Mouse (Mus musculus) skeletal muscle tissue, adult 2 months (tissue): ENCODE measurements around the gene Gm9964.
"Not testable (repeated sequence)": the region's sequence is repeated elsewhere in the genome, so short reads cannot be mapped to it uniquely, and the experiment has no call there.

ENCODE experiments used
- DNase-seq: peaks from one replicate; pipeline ENCODE4 v3.0.0-alpha.2; 2012; ENCODE audit warnings: low read depth, low spot score

Gene Gm9964

DNA sequence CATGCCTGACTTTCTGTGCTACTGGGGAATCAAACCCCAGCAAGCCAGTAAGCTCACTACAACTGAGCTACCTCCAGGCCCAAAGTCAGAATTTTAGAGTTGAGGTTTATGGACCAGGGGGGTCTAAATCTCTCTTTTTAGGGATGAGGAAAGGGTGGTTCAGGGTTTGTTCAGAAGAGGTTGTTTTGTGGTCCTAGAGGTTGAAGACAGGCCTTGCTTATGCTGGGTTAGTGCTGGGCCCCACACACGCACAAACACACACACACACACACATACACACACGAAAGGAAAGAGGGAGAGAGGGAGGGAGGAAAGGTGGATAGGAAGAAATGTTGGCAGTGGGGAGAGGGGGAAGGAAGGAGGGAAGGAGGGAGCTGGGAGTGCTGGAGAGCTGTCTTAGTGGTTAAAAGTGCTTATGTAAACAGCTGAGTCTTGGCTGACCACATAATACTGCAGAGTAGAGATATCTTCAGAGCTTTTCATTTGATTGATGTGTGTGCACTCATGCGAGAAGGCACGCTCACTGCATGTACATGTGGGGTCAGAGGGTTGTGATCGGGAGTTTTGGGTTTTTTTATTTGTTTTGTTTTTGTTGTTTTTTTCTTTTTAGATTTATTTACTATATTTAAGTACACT, at the start of gene Gm9964:
Gm9964 (minus strand) TSS at position 51 of the 636 bp plus-strand sequence.
- no peak for DNase-seq

DNA sequence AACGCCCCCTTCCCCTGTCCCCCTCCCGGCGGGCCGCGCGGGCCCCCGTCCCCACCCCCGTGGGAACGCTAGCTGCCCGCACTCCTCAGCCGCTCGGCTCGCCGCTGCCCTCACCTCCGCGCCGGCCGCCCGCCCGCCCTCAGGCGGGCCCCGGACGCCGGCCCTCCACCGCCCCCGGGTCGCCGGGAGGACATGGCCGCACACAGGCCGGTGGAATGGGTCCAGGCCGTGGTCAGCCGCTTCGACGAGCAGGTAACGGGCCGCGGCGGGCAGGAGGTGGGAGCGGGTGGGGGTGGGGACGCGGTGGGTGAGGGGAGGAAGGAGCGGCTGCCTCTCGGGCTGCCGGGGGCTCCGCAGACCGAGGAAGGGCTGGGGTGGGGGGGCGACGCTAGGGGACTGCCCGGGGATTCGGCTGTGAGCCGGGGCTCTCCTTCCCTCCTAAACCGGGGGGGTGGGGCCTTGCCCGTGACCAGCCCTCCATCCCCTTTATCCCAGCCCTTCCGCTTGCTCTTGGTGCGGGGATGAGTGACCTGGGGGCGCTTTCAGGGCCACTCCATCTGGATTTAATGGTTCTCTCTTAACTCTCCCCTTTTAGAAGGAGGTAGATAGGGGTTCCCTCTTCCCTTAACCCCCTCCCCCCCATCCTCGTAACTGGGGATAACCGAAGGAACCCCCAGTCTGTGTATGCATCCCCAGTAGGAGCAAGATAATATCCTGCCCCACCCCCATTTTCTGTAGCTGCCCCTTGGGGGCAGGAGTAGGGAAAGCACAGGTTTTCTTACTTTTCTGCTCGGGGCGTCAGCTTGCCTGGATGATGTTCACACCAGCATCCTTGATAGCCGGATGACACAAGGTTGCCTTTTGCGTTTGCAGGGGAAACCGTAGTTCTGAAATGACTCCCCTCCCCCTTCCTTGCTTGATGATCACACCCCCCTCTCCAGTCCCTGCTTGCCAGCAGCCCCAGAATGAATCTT, 43.4 kb upstream of the Gm9964 start:
- DNase-seq = no peak

DNA sequence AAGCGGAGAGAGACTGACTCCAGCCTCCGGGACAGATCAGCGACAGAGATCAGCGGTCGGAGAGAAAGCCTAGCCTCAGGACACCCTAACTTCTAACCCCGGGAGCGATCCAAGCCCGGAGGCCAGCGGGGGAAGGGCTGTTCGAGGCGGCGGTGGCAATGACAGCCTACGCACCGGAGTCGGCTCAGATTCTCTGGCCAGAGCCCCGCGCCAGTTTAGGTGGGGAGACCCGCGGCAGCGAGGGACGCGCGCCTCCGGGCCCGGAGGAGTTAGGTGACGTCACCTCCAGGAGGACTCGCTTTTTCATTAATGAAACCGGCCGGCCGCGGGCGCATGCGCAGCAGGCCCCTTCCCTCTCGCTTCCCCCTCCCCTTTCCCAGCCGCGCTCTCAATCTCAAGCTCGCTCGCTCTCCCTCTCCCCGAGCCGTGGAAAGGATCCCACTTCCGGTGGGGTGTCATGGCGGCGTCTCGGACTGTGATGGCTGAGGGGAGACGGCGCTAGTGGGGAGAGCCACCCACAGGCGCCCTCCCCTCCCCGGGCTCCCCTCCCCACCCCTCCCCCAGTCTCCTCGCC, 42.6 kb upstream of the Gm9964 start, which contains the start of gene Nf1:
Nf1 (plus strand) TSS at position 460 of the 574 bp plus-strand sequence.
- DNase-seq = peak; percentile 95

DNA sequence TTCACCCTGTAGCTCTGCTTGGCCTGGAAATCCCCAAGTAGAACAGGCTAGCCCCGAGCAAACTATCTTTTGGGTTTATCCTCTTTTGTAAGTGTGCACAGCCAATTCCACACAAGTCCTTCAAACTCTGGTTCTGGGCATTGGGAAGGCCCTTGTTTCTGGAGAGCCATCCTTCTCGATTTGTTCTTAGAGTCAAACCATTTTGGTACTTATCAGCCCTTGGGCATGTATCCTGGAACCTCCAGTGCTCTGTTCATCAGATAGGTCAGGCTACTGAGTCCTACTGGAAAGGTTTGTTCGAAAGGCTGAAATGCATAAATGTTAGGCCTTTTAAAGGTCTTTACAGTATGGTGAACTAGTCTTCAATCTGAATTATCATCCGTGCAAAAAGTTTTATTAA, 41.9 kb upstream of the Gm9964 start:
- DNase-seq = no peak

DNA sequence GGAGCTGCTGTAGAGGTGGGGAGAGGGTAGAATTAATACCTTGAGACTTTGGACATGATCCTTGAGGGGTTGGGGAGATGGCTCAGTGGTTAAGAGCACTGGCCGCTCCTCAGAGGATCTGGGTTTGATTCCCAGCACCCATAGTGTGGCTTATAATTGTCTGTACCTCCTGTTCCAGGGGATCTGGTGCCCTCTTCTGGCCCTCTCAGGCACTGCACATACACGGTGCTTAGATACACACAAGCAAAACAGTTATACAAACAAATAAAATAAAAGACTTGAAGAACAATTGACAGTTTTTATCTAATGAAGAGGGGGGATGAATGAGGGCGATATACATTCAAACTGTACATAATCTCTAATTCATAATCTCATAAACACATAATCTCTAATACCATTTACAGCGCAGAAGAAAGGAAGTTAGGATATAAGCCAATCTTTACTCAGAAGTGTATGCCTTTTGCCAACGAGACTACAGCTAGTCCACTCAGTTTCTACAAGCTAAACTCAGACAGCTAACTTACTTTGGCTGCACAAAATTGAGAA, 40.1 kb upstream of the Gm9964 start:
- DNase-seq = no peak

DNA sequence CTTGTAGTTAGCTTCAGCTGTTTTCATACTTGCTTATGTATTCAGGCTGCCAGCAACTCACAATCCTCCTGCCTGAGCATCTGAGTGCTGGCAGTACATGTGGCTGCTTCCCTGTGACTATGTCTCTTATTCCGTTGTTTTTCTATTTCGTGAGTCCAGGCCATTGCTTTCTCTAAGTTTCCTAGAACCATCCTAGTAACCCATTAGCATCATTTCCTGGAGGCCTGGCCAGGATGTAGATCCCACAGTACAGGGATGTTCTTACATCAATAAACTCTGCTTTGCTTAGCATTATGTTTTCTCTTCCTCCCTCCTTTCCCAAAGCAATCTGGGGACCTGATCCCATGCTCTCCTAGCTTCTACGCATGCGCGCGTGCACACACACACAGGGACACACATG, 38.4 kb upstream of the Gm9964 start:
- DNase-seq = no peak

DNA sequence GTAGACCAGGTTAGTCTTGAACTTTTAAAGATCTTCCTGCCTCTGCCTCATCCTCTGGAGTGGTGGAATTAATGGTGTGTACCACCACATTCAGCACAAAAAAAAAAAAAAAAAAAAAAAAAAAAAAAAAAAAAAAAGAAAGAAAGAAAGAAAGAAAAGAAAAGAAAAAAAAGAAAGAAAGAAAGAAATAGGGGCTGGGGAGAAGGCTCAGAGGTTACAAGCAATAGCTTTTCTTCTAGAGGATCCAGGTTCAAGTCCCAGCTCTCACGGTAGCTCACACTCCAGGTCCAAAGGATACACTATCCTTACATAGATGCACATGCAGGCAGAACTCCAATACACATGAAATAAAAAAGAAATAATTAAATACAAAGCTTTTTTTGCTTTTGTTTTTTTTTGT, 32.9 kb upstream of the Gm9964 start:
- no peak for DNase-seq

DNA sequence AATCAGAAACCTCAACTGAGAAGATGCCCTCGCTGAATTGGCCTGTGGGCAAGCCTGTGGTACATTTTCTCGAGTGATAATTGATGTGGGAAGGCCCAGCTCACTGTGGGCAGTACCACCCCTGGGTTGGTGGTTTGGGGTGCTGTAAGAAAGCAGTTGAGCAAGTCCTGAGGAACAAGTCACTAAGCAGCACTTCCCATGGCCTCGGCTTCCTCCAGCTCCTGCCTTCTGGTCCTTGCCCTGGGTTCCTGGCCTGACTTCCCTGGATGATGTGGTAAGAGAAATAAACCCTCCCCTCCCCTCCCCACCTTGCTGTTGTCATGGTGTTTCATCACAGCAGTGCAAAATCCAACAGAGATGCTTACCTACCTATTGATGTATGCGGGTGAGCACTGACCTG, 31.4 kb upstream of the Gm9964 start:
- no peak for DNase-seq

DNA sequence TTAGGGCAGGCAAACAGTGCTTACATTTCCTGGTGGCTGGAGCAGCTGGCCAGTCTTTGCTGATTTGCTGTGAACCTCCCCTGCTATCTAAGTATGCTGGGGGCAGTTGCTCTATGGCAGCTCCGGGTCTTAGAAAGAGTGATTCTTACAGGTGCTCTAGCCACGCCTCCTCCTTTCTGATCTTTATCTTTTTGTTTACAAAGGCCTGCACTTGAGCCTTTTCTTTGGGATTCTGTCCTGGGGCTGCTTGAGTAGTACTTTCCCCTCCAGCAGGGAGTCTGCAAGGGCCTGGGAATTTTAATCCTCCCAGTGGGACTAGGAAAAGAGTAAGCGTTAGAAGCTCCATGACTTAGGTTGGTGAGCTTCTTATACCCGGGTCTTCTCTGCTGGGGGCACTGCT, 30.4 kb upstream of the Gm9964 start:
- no peak for DNase-seq

DNA sequence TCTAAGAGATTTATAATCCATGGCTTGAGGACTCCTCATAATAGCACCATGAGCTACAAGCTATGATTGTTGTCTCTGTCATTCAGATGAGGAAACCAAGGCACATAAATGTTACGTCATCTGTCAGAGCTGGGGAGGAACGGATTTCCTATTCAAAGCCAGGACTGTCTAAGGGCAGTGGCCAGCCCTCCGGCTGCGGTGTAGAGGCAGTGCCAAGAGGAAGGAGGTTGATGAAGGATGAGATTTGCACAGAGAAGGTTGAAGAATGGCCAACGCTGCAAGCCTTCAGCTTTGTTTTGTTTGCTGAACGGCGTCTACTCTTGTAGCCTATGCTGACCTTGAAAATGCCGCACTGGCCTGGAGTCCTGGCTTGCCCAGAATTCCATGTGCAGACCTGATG, 29.0 kb upstream of the Gm9964 start:
- no peak for DNase-seq

DNA sequence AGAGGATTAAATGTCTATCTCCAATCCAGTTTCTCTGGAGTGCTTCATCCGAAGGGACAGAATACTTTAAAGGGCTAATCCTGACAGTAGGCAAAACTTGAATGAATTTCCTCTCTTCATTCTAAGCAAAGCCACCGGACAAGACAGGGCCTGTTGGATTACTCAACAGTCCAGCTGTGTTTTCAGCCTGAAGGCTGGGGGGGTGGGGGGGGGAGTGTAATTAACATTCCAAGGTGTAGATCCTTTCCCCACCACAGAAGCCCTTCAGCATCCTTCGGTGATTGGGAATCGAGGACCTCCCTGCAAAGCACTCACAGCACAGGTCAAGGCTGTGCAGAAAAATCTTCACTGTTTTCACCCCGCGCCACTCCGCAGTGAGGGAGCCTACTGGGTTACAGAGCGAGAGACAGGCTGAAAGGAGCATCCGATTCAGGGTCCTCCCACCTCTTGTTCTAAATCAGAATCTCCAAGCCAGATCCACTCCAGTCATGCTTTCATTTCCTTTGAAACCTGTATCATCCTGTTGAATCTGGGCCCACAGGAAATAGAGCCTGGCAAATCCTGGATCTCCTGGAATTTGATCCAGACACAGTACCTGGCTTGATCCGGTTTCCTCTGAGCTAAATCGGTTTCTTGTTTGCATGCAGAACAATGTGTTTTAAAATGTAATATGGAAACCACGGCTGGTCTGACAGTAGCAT, 27.4 kb upstream of the Gm9964 start:
- no peak for DNase-seq

DNA sequence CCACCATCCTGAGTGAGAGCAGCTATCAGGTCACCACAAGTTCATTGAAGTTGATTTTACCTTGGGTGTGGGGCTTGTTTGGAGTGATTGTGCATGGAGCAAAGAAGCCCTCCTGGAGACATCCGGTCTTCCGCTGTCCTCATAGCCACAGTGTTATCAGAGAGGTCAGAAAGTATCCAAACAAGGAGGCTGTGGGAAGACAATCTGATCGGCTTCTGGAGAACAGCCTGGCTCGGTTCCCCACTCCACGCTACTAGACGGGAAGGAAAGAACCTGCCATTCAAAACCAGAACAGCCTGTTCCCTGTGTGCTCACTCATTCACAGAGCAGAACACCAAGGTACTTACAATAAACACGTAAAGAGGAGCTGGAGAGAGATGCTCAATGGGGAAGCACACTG, 23.1 kb upstream of the Gm9964 start:
- no peak for DNase-seq

DNA sequence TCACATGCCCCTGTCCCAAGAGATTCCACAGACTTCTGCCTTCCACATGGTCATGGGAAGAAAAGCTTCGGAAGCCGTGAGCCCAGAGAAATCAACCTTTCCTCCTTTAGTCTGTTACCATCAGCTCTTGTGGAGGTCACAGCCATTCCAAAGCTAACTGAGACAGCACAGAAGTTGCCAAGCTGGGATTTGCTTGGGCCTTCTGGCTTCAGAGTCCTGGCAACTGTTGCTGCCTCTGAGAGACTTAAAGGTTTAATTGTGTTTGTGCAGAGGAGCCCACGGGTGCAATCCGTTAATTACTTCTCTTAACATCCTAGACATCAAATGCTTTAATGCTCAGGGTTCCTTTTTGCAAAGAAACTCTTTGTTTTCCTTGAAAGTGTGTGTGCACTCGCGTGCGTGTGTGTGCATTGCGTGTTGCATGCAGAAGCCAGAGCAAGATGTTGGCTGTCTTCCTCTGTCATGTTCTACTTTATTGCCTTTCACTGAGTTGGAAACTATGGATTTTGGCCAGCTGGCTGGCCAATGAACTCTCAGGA, 20.2 kb upstream of the Gm9964 start:
- no peak for DNase-seq

DNA sequence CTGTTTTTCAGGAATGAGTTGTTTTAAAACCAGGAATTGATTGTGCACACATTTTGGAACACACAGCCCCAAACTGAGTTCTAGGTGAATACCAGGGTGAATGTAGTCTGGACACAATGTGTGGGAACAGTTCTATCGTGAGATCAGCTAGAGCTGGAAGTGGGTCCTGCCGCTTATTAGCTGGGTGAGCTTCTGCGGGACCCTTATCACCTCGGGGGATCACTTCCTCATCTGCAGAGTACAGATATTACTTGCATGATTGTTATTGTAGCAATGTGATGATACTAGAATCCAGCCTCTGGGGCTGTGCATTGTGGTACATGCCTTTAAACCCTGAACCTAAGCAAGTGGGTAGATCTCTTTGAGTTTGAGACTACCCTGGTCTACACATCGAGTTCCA, 13.8 kb upstream of the Gm9964 start:
- no peak for DNase-seq

DNA sequence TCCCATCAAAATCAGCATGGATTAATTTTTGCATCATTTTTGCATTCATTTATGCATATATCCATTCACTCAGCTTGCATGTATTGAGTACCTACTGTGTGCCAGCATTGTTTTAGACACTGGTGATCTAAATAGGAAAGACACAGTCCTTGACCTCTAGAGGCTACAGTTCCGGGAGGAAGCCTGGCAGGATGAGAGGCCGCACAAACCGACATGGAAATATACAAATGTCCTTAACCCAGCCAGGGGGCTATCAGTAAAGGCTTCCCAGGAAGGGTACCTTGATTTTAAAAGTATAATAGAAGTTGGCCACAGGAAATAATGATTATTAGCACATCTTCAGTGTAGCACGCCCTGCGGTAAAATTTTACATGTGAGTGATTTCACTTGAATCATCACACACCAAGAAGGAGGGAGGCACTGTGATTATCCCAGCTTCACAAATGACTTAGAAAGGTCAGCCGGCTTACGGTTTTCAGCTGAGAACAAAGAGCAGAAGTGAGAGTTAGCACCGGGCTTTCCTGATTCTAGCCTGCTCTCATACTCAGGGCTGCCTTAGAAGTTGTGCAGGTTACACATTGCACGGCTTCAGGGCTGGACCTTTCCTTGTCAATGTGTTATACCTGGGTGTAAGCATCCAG, 11.0 kb upstream of the Gm9964 start:
- no peak for DNase-seq

DNA sequence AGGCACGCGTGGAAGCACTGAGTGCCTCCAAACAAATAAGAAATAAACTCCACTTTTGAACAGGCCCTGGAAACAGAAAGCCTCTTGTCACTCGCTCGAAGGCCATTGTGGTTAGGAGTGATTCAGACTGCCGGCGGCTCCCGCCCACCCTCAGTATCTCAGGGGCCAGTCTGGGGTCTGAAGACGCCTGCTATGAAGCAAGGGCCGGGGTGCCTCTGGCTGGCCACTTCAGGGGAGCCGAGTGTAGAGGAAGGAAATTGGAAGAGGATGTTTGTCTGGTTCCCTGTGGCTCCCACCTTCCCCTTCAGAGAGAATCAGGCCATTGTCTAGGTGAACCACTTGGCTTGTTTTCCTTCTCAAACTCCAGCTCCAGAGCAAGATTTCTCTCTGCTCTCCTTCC, 10.3 kb upstream of the Gm9964 start:
- DNase-seq = no peak

DNA sequence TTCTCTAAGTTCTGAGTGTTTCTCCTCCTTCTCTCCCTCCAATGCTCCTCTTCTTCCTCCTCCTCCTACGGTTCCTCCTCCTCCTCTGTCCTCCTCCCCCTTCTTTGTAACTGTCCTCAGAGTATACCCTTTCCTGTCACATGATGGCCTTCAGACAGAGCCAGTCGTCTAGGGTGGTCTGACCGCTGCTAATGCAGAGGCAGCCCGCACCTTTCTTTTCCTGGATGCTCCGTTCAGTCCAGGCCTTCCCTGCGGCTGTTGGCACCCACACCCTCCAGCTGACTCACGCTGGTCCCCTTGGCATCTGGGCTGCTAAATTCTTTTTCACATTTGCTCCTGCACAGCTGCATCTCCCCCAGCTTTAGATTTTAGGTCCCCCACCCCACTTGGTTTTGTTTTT, 9.8 kb upstream of the Gm9964 start:
- peak; percentile 25 for DNase-seq

DNA sequence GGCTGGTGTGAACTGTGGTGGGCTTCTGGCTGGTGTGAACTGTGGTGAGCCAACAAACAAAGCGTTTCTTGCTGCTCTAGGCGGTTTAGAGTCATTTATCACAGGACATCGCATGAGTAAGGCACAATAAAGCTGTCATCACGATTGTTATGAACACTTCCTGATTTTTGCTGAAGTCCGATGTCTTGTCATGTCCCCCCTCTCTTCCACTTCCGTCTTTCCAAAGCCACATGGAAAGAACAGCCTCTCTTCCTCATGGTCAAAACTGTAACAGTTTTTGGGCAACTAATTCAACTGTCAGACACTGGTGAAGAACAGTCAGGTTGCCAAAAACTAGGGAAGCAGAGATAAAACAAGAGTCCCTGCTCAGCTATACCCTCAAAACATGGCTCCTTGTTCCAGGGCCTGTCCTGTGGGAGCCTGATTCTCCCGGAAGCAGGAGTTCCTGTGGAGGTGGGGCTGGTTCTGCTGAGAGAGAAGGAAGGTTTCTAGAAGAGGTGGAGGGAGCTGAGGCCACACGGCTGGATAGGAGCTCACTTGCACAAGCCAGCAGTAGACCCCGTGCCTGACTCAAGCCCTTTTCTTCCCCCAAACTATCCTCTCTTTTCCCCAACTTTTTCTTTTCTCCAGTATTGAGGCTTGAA, 9.1 kb upstream of the Gm9964 start:
- peak; percentile 25 for DNase-seq

DNA sequence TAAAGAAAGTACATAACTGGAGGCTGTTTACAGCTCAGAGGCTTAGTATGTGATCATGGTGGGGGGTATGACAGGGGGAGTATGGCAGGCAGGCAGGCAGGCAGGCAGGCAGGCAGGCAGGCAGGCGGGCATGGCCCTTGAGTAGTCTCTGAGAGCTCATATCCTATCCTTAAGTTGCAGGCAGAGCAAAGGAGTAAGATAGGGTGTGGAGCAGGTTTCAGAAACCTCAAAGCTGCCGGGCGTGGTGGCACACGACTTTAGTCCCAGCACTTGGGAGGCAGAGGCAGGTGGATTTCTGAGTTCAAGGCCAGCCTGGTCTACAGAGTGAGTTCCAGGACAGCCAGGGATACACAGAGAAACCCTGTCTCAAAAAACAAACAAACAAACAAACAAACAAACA, 7.5 kb upstream of the Gm9964 start:
- DNase-seq = not testable (repeated sequence)

DNA sequence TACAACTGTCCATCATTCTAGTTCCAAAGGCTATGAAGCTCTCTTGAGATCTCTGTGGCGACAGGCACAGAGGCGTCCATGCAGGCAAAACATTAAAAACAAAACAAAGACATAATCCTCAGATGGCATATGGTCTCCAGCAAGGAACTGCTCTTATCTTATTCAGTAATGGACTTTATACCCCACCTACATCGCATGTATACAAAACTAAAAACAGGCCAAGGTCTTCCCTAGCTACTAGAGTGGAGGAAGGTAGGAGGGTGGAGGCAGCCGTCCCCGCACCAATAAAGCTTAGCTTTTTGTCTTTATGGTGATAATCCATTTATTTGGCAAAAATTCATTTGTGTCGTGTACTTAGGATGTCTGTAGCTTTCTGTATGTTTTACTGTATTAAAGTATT, 6.4 kb upstream of the Gm9964 start:
- DNase-seq = no peak
